28 mouse cellular contexts compared by ENCODE assay signal in the genomic region with DNA sequence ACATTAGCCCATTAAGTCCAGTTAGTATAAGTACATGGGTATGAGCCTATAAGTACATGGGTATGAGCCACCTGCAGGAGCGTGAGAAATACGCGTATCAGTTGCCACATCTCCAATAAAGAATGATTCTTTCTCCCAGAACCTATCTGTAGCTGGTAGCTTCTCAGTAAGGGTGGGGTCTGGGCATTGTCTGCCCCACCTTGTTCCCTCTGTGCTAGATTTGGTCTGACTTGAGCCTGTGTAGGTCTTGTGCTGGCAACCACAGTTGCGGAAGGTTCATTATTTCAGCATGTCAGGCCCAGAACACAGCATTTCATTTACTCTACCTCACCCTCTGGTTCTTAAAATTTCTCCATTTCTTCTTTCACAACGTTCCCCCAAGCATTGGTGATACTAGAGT.
"Had no signal": no experiment of that assay in that cellular context is flagged by ENCODE, and none has a peak within 500 bp of the region (broad histone marks: within the 10 kb centered on the region; RNA-seq: fewer than 3 reads in every experiment).

No protein-coding gene starts in this region.

- H3K27me3 ChIP-seq: embryonic facial prominence, embryonic 12.5 days; embryonic facial prominence, embryonic 13.5 days; embryonic facial prominence, embryonic 15.5 days; forebrain, embryonic 12.5 days; forebrain, embryonic 13.5 days; forebrain, embryonic 15.5 days had no signal

- ATAC-seq: forebrain, embryonic 13.5 days; forebrain, embryonic 14.5 days; forebrain, embryonic 15.5 days; forebrain, embryonic 16.5 days; forebrain, postnatal 0 days had no signal

- H3K4me1 ChIP-seq: embryonic facial prominence, embryonic 12.5 days; embryonic facial prominence, embryonic 13.5 days; embryonic facial prominence, embryonic 15.5 days; forebrain, embryonic 13.5 days; forebrain, embryonic 15.5 days had no signal

- DNase-seq: cerebellum, adult 2 months; cerebellum, adult 8-10 months; cerebellum, adult 9-10 months; cerebellum, adult 9-11 months; cerebellum, postnatal 10 days; cerebellum, postnatal 14 days; cerebellum, postnatal 25 days; cerebellum, postnatal 36 days; embryo, embryonic 11 days; forebrain, postnatal 0 days; gastrocnemius, adult 2 months; gastrocnemius, postnatal 10 days; gastrocnemius, postnatal 14 days; gastrocnemius, postnatal 25 days; gastrocnemius, postnatal 36 days; heart, adult 18-20 months; heart, adult 2 months had no signal

- H3K4me3 ChIP-seq: embryonic facial prominence, embryonic 10.5 days; embryonic facial prominence, embryonic 12.5 days; embryonic facial prominence, embryonic 13.5 days; embryonic facial prominence, embryonic 15.5 days; erythroblast, embryonic 14.5 days; forebrain, embryonic 10.5 days; forebrain, embryonic 12.5 days; forebrain, embryonic 13.5 days; forebrain, embryonic 15.5 days; gastrocnemius, adult 2 months; heart, adult 2 months had no signal

- H3K9me3 ChIP-seq: embryonic facial prominence, embryonic 10.5 days; embryonic facial prominence, embryonic 12.5 days; embryonic facial prominence, embryonic 13.5 days; embryonic facial prominence, embryonic 15.5 days; forebrain, embryonic 10.5 days; forebrain, embryonic 12.5 days; forebrain, embryonic 13.5 days; forebrain, embryonic 15.5 days had no signal

- H3K9ac ChIP-seq: embryonic facial prominence, embryonic 12.5 days; embryonic facial prominence, embryonic 13.5 days; embryonic facial prominence, embryonic 15.5 days; forebrain, embryonic 12.5 days; forebrain, embryonic 13.5 days; forebrain, embryonic 15.5 days; forebrain, postnatal 0 days had no signal

- H3K36me3 ChIP-seq: embryonic facial prominence, embryonic 10.5 days; embryonic facial prominence, embryonic 12.5 days; embryonic facial prominence, embryonic 13.5 days; embryonic facial prominence, embryonic 15.5 days; forebrain, embryonic 10.5 days; forebrain, embryonic 12.5 days; forebrain, embryonic 15.5 days had no signal

- H3K4me2 ChIP-seq: embryonic facial prominence, embryonic 12.5 days; embryonic facial prominence, embryonic 13.5 days; embryonic facial prominence, embryonic 15.5 days; forebrain, embryonic 12.5 days; forebrain, embryonic 13.5 days; forebrain, embryonic 15.5 days had no signal

- H3K27ac ChIP-seq: embryonic facial prominence, embryonic 10.5 days; embryonic facial prominence, embryonic 12.5 days; embryonic facial prominence, embryonic 13.5 days; embryonic facial prominence, embryonic 15.5 days; forebrain, embryonic 10.5 days; forebrain, embryonic 12.5 days; forebrain, embryonic 13.5 days; forebrain, embryonic 15.5 days; gastrocnemius, adult 2 months; heart, adult 2 months had no signal
